In genomic region chr13:3765781-3766180, GRCm38 (mm10) we compare ENCODE assay signal across 27 mouse cellular contexts. TPM values are rescaled to one million over a fixed set of nuclear protein-coding genes. Genes with fewer than 3 reads are reported as not detected.
DNase-seq lines count a peak whose midpoint lies in the region; ATAC-seq and TF ChIP-seq lines count a peak whose summit lies in the region.
"Had no signal": no experiment of that assay in that cellular context is flagged by ENCODE, and none has a peak within 500 bp of the region (broad histone marks: within the 10 kb centered on the region; RNA-seq: fewer than 3 reads in every experiment).

No protein-coding gene starts in this region.

- in situ Hi-C loops in Patski (cut with MboI; ENCODE audit: low pct_unique_long_range_greater_than_20kb) = no loop called here

- TF ChIP-seq CTCF in Patski (IDR thresholded peaks at IDR 0.05) = no peak

- H3K4me3 ChIP-seq in heart, embryonic 12.5 days = no peak overlapping the region
- H3K4me3 ChIP-seq: embryonic facial prominence, embryonic 12.5 days; embryonic facial prominence, embryonic 15.5 days; heart, adult 2 months; heart, embryonic 10.5 days; hindbrain, embryonic 12.5 days; hindbrain, embryonic 15.5 days had no signal

- no peak overlapping the region for H3K27ac ChIP-seq in heart, embryonic 12.5 days (ENCODE audit: poor library complexity, severe bottlenecking)
- H3K27ac ChIP-seq: embryonic facial prominence, embryonic 12.5 days; embryonic facial prominence, embryonic 15.5 days; heart, adult 2 months; heart, embryonic 10.5 days; hindbrain, embryonic 12.5 days; hindbrain, embryonic 15.5 days had no signal

- CTCF ChIA-PET in Patski (lab: Charles Lee) = interaction anchor here (0.8 to 2.9 kb wide), 2 partner anchors 100 to 131 kb away, joined by 3 to 12 read pairs; no protein-coding TSS in a partner anchor

- DNase-seq in heart, adult 11 months = peak; percentile 34
- DNase-seq in right cerebral cortex, adult 18-20 months = peak; percentile 29
- DNase-seq in right cerebral cortex, postnatal 14 days = no peak
- no peak for DNase-seq in Patski (ENCODE audit: low read depth, low spot score)
- peak; percentile 77 for DNase-seq in brain, adult 2 months (ENCODE audit: low read depth, low spot score)
- DNase-seq in T-cell, adult 2 months (ENCODE audit: low spot score) = no peak
- DNase-seq: adrenal gland, postnatal 10 days; adrenal gland, postnatal 36 days; cerebellum, adult 11 months; cerebellum, adult 2 months; cerebellum, adult 9-11 months; cerebellum, postnatal 25 days; forebrain, postnatal 0 days; gastrocnemius, postnatal 14 days; heart, adult 2 months had no signal

- H3K4me1 ChIP-seq in heart, embryonic 12.5 days (replicated peaks) = 0 out of 2 replicates have a peak, but pooled peaks cover 2% of the 10 kb centered on the region
- H3K4me1 ChIP-seq: heart, embryonic 10.5 days had no signal

- WGBS in heart, embryonic 12.5 days = 83% methylated on average over 4 of the region's 4 CpGs

- POLR2A ChIA-PET in Patski (lab: Charles Lee) = interaction anchor here (1.0 kb wide), 1 partner anchor 125 kb away, joined by 3 read pairs; no protein-coding TSS in a partner anchor

- H3K27me3 ChIP-seq in heart, embryonic 12.5 days (replicated peaks) = no peaks in the 10 kb centered on the region
- H3K27me3 ChIP-seq in Patski = no peaks in the 10 kb centered on the region
- H3K27me3 ChIP-seq: embryonic facial prominence, embryonic 12.5 days; embryonic facial prominence, embryonic 15.5 days; hindbrain, embryonic 12.5 days; hindbrain, embryonic 15.5 days had no signal

- H3K9me3 ChIP-seq in heart, embryonic 12.5 days (replicated peaks) = no peaks in the 10 kb centered on the region
- H3K9me3 ChIP-seq: embryonic facial prominence, embryonic 12.5 days; embryonic facial prominence, embryonic 15.5 days; heart, embryonic 10.5 days; hindbrain, embryonic 12.5 days; hindbrain, embryonic 15.5 days had no signal

- H3K36me3 ChIP-seq in heart, embryonic 12.5 days = no peaks in the 10 kb centered on the region
- H3K36me3 ChIP-seq: embryonic facial prominence, embryonic 12.5 days; embryonic facial prominence, embryonic 15.5 days; heart, embryonic 10.5 days; hindbrain, embryonic 12.5 days; hindbrain, embryonic 15.5 days had no signal

- no peak overlapping the region for H3K4me2 ChIP-seq in heart, embryonic 12.5 days
- H3K4me2 ChIP-seq: embryonic facial prominence, embryonic 12.5 days; embryonic facial prominence, embryonic 15.5 days; hindbrain, embryonic 12.5 days; hindbrain, embryonic 15.5 days had no signal

- no peak overlapping the region for H3K9ac ChIP-seq in heart, embryonic 12.5 days
- H3K9ac ChIP-seq: embryonic facial prominence, embryonic 12.5 days; embryonic facial prominence, embryonic 15.5 days; forebrain, postnatal 0 days; hindbrain, embryonic 12.5 days; hindbrain, embryonic 15.5 days had no signal

- no peak for ATAC-seq in heart, embryonic 12.5 days (ENCODE audit: insufficient number of reproducible peaks, low FRiP score)
- ATAC-seq in Patski = peak; percentile 10
- ATAC-seq: CD4-positive, CD25-positive, alpha-beta regulatory T cell, adult 4 months; forebrain, embryonic 14.5 days; forebrain, postnatal 0 days had no signal

RNA-seq across cellular contexts. Expression of gene Calml3, which starts 38.3 kb away (rescaled TPM):
- not detected in 2 replicates for polyA plus RNA-seq in heart, embryonic 12.5 days (2016; fragmentation: Nextera tagmentation; extraction: Ambion mirVana)
- polyA plus RNA-seq in Patski (2021) = 0.15 TPM
- polyA plus RNA-seq: CD4-positive, CD25-positive, alpha-beta regulatory T cell, adult 4 months; cerebellum, adult 2 months; forebrain, embryonic 11.5 days; forebrain, embryonic 14.5 days; forebrain, postnatal 0 days; heart, embryonic 10.5 days; heart, embryonic 14.5 days; heart, postnatal 0 days; hindbrain, embryonic 12.5 days; intestine, embryonic 14.5 days had no signal

Comparison
In these comparisons a context has a peak if more than half of its experiments do, and no peak if none do; other contexts are left out.
1. DNase-seq: peak in heart, adult 11 months (single experiment), right cerebral cortex, adult 18-20 months (single experiment) and brain, adult 2 months (single experiment); none in right cerebral cortex, postnatal 14 days (single experiment), Patski (single experiment) and T-cell, adult 2 months (single experiment).